ENCODE assay signal across 12 mouse cellular contexts in genomic region chr4:85916034-85916433, GRCm38 (mm10).
DNase-seq lines count a peak whose midpoint lies in the region; ATAC-seq lines count a peak whose summit lies in the region.
"Had no signal": no experiment of that assay in that cellular context is flagged by ENCODE, and none has a peak within 500 bp of the region (broad histone marks: within the 10 kb centered on the region; RNA-seq: fewer than 3 reads in every experiment).

No protein-coding gene starts in this region.

- no peak overlapping the region for H3K4me3 ChIP-seq in kidney, embryonic 16.5 days (ENCODE audit: low read length)
- no peak overlapping the region for H3K4me3 ChIP-seq in forebrain, embryonic 16.5 days (replicated peaks; ENCODE audit: low read length)
- H3K4me3 ChIP-seq: heart, adult 2 months; neural tube, embryonic 13.5 days had no signal

- H3K27me3 ChIP-seq in kidney, embryonic 16.5 days (ENCODE audit: insufficient read depth, low read length): no peaks in the 10 kb centered on the region
- no peaks in the 10 kb centered on the region for H3K27me3 ChIP-seq in forebrain, embryonic 16.5 days (replicated peaks; ENCODE audit: control insufficient read depth, insufficient read depth, low read length)
- H3K27me3 ChIP-seq: neural tube, embryonic 13.5 days had no signal

- WGBS in kidney, embryonic 16.5 days: 71% methylated on average over 2 of the region's 2 CpGs
- 11% methylated on average over 2 of the region's 2 CpGs for WGBS in forebrain, embryonic 16.5 days

- no peak for ATAC-seq in kidney, embryonic 16.5 days (ENCODE audit: low FRiP score, low TSS enrichment)
- no peak for ATAC-seq in forebrain, embryonic 16.5 days

- peak; percentile 4 to 23 for DNase-seq in kidney, adult 8-10 months
- DNase-seq in ES-CJ7 (ENCODE audit: low read depth, low spot score) (peak; percentile 3), adipocyte (ENCODE audit: low spot score) (peak; percentile 8)
- peak; percentile 30 to 62 for DNase-seq in kidney, postnatal 36 days
- no peak for DNase-seq in neural tube, embryonic 10.5 days (ENCODE audit: extremely low spot score, low spot score)
- DNase-seq: right cerebral cortex, postnatal 4 days; thymus, adult 2 months had no signal

- no peaks in the 10 kb centered on the region for H3K4me1 ChIP-seq in kidney, embryonic 16.5 days (ENCODE audit: insufficient read depth, low read length)
- H3K4me1 ChIP-seq in forebrain, embryonic 16.5 days (replicated peaks; ENCODE audit: control insufficient read depth, insufficient read depth, low read length): no peaks in the 10 kb centered on the region
- H3K4me1 ChIP-seq: neural tube, embryonic 13.5 days had no signal

- H3K9ac ChIP-seq in kidney, embryonic 16.5 days (replicated peaks; ENCODE audit: low read length): no peak overlapping the region
- H3K9ac ChIP-seq in forebrain, embryonic 16.5 days (replicated peaks; ENCODE audit: low read depth, low read length): no peak overlapping the region
- H3K9ac ChIP-seq: neural tube, embryonic 13.5 days had no signal

- no peaks in the 10 kb centered on the region for H3K36me3 ChIP-seq in kidney, embryonic 16.5 days (ENCODE audit: insufficient read depth, low read length)
- H3K36me3 ChIP-seq in forebrain, embryonic 16.5 days (ENCODE audit: control insufficient read depth, insufficient read depth): no peaks in the 10 kb centered on the region
- H3K36me3 ChIP-seq: neural tube, embryonic 13.5 days had no signal

- no peak overlapping the region for H3K4me2 ChIP-seq in kidney, embryonic 16.5 days (replicated peaks; ENCODE audit: low read depth, low read length)
- no peak overlapping the region for H3K4me2 ChIP-seq in forebrain, embryonic 16.5 days (ENCODE audit: low read length)
- H3K4me2 ChIP-seq: liver, embryonic 11.5 days; neural tube, embryonic 13.5 days had no signal

- H3K27ac ChIP-seq in kidney, embryonic 16.5 days (ENCODE audit: low read length): no peak overlapping the region
- no peak overlapping the region for H3K27ac ChIP-seq in forebrain, embryonic 16.5 days (ENCODE audit: low read length)
- H3K27ac ChIP-seq: heart, adult 2 months; neural tube, embryonic 13.5 days had no signal

- no peaks in the 10 kb centered on the region for H3K9me3 ChIP-seq in kidney, embryonic 16.5 days (ENCODE audit: low read length)
- no peaks in the 10 kb centered on the region for H3K9me3 ChIP-seq in forebrain, embryonic 16.5 days (ENCODE audit: control insufficient read depth, low read length)
- H3K9me3 ChIP-seq: neural tube, embryonic 13.5 days had no signal
